In genomic region chr5:123641259-123641900, GRCm38 (mm10) we compare ENCODE assay signal across 17 mouse cellular contexts. TPM values are rescaled to one million over a fixed set of nuclear protein-coding genes. Genes with fewer than 3 reads are reported as not detected.
DNase-seq lines count a peak whose midpoint lies in the region; ATAC-seq lines count a peak whose summit lies in the region.
"Had no signal": no experiment of that assay in that cellular context is flagged by ENCODE, and none has a peak within 500 bp of the region (broad histone marks: within the 10 kb centered on the region; RNA-seq: fewer than 3 reads in every experiment).

No protein-coding gene starts in this region.

- no peaks in the 10 kb centered on the region for H3K4me1 ChIP-seq in heart, embryonic 11.5 days (ENCODE audit: control insufficient read depth, insufficient read depth, low read length)
- H3K4me1 ChIP-seq in liver, embryonic 16.5 days (ENCODE audit: control insufficient read depth, low read depth, low read length) = no peaks in the 10 kb centered on the region
- no peaks in the 10 kb centered on the region for H3K4me1 ChIP-seq in liver, embryonic 11.5 days (replicated peaks; ENCODE audit: control insufficient read depth, insufficient read depth, low read length)
- H3K4me1 ChIP-seq: embryonic facial prominence, embryonic 12.5 days had no signal

- no peak for ATAC-seq in heart, embryonic 11.5 days (replicated peaks; ENCODE audit: insufficient number of reproducible peaks, low FRiP score, low TSS enrichment)
- 0 out of 2 replicates have a peak, but pooled peaks have one; percentile 32 for ATAC-seq in liver, embryonic 16.5 days (ENCODE audit: low read depth)
- no peak for ATAC-seq in liver, embryonic 11.5 days (replicated peaks; ENCODE audit: low FRiP score)
- ATAC-seq: midbrain, embryonic 16.5 days; Patski had no signal

- peaks cover 19% of the 10 kb centered on the region for H3K36me3 ChIP-seq in heart, embryonic 11.5 days (ENCODE audit: control insufficient read depth, insufficient read depth, low read length)
- H3K36me3 ChIP-seq in liver, embryonic 16.5 days (ENCODE audit: control insufficient read depth, insufficient read depth) = peaks cover 3% of the 10 kb centered on the region; the same call in 1 of the 2 replicates
- peaks cover 3% of the 10 kb centered on the region; the same call in 1 of the 2 replicates for H3K36me3 ChIP-seq in liver, embryonic 11.5 days (ENCODE audit: control insufficient read depth, insufficient read depth, low read length)

- H3K27ac ChIP-seq in heart, embryonic 11.5 days (ENCODE audit: low read depth, low read length) = no peak overlapping the region
- no peak overlapping the region for H3K27ac ChIP-seq in liver, embryonic 16.5 days (ENCODE audit: low read length)
- no peak overlapping the region for H3K27ac ChIP-seq in liver, embryonic 11.5 days (ENCODE audit: low read depth, low read length)
- H3K27ac ChIP-seq: embryonic facial prominence, embryonic 12.5 days; kidney, postnatal 0 days had no signal

- WGBS in heart, embryonic 11.5 days (ENCODE audit: insufficient replicate concordance) = 68% methylated on average over 7 of the region's 7 CpGs
- 64% methylated on average over 7 of the region's 7 CpGs for WGBS in liver, embryonic 16.5 days (ENCODE audit: insufficient replicate concordance)
- whole genome bisulfite sequencing in liver, embryonic 11.5 days = 79% methylated on average over 7 of the region's 7 CpGs

- no peaks in the 10 kb centered on the region for H3K9me3 ChIP-seq in heart, embryonic 11.5 days (replicated peaks; ENCODE audit: control insufficient read depth, low read length)
- no peaks in the 10 kb centered on the region for H3K9me3 ChIP-seq in liver, embryonic 16.5 days (replicated peaks; ENCODE audit: control insufficient read depth, low read length)
- H3K9me3 ChIP-seq in liver, embryonic 11.5 days (ENCODE audit: control insufficient read depth, low read length) = no peaks in the 10 kb centered on the region
- H3K9me3 ChIP-seq: embryonic facial prominence, embryonic 12.5 days had no signal

- H3K9ac ChIP-seq in heart, embryonic 11.5 days (ENCODE audit: low read depth, low read length) = no peak overlapping the region
- H3K9ac ChIP-seq in liver, embryonic 16.5 days (ENCODE audit: low read depth, low read length) = no peak overlapping the region
- no peak overlapping the region for H3K9ac ChIP-seq in liver, embryonic 11.5 days (ENCODE audit: low read depth, low read length)
- H3K9ac ChIP-seq: embryonic facial prominence, embryonic 12.5 days had no signal

- H3K27me3 ChIP-seq in heart, embryonic 11.5 days (ENCODE audit: control insufficient read depth, insufficient read depth, low read length) = no peaks in the 10 kb centered on the region
- no peaks in the 10 kb centered on the region for H3K27me3 ChIP-seq in liver, embryonic 16.5 days (ENCODE audit: control insufficient read depth, insufficient read depth, low read depth, low read length)
- H3K27me3 ChIP-seq in liver, embryonic 11.5 days (replicated peaks; ENCODE audit: control insufficient read depth, insufficient read depth, low read length) = no peaks in the 10 kb centered on the region
- H3K27me3 ChIP-seq: embryonic facial prominence, embryonic 12.5 days; Patski had no signal

- no peak overlapping the region for H3K4me3 ChIP-seq in heart, embryonic 11.5 days (ENCODE audit: low read depth, low read length)
- H3K4me3 ChIP-seq in liver, embryonic 16.5 days (ENCODE audit: low read depth, low read length) = no peak overlapping the region
- H3K4me3 ChIP-seq in liver, embryonic 11.5 days (ENCODE audit: low read depth, low read length) = no peak overlapping the region
- H3K4me3 ChIP-seq: embryonic facial prominence, embryonic 12.5 days had no signal

- no peak overlapping the region for H3K4me2 ChIP-seq in heart, embryonic 11.5 days
- H3K4me2 ChIP-seq in liver, embryonic 16.5 days (ENCODE audit: low read depth, low read length) = no peak overlapping the region
- H3K4me2 ChIP-seq in liver, embryonic 11.5 days = no peak overlapping the region
- H3K4me2 ChIP-seq: embryonic facial prominence, embryonic 12.5 days had no signal

- DNase-seq in heart, adult 11 months = peak; percentile 95
- DNase-seq in liver, embryonic 11.5 days (ENCODE audit: low spot score) = no peak
- peak; percentile 31 for DNase-seq in heart, postnatal 4 days
- peak; percentile 83 for DNase-seq in skeletal muscle tissue, adult 2 months (ENCODE audit: low read depth, low spot score)
- DNase-seq in yolk sac, embryonic 10.5 days (ENCODE audit: low spot score) = no peak
- DNase-seq in adrenal gland, postnatal 14 days = no peak
- DNase-seq: B cell, adult 2 months; cerebellum, adult 11-12 months; layer of hippocampus, adult 9-11 months; right cerebral cortex, postnatal 14 days; thymus, postnatal 36 days had no signal

RNA-seq across cellular contexts. Expression of gene Clip1, which starts 43.0 kb away (rescaled TPM):
- 45.2 TPM in 2 replicates for polyA plus RNA-seq in heart, embryonic 11.5 days (2014; fragmentation: Nextera tagmentation; extraction: Ambion mirVana)
- 10.7 and 11.0 TPM in 2 replicates for polyA plus RNA-seq in liver, embryonic 16.5 days (2015; fragmentation: Nextera tagmentation; extraction: Ambion mirVana)
- 22.8 and 27.6 TPM in 2 replicates for polyA plus RNA-seq in liver, embryonic 11.5 days (2014; fragmentation: Nextera tagmentation; extraction: Ambion mirVana)
- 100 to 1,000 TPM; 108 to 117 TPM for total RNA-seq in heart, postnatal 4 days (2021)
- total RNA-seq in adrenal gland, postnatal 14 days (2021) = 63.1 and 64.8 TPM in 2 replicates

Comparison
In these comparisons a context has a peak if more than half of its experiments do, and no peak if none do; other contexts are left out.
1. DNase-seq: peak in heart, adult 11 months (single experiment), heart, postnatal 4 days (single experiment) and skeletal muscle tissue, adult 2 months (single experiment); none in liver, embryonic 11.5 days (single experiment), yolk sac, embryonic 10.5 days (single experiment) and adrenal gland, postnatal 14 days (single experiment).